Mouse (Mus musculus): ENCODE data around the gene Exph5. TPM values are rescaled to one million over a fixed set of nuclear protein-coding genes. Genes with fewer than 3 reads are reported as not detected.
A peak's percentile ranks its signal among the peaks of the same experiment; 100 is the strongest.

Exph5 gene
- polyA plus RNA-seq, 1 experiment from 2014 or later, result 0.11 TPM

DNA sequence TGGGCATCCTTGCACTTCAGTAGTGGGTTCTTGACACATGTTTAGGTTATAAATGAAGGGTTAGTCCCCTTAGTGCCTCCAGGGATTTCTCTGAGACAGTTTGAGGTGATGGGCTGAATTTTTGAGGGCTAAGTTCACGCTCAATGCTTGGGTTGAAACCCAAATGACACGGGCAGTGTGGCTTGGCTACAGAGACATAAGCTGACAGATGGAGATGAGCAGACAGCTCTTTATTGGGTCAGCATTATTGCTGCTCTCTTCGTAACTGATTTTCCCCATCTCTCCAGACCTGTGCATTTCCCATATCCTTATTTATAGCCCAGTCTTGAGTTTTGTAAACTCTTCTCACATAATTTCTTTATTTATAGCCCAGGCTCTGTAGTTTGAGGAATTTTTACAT, 76.7 kb downstream of the Exph5 start:
- H3K27me3 ChIP-seq, result no peaks in the 10 kb centered on the region
- no peaks in the 10 kb centered on the region for H3K9me3 ChIP-seq
- WGBS, result 83% methylated on average over 3 of the region's 3 CpGs
- no peak for ATAC-seq (replicated peaks)
- no peaks in the 10 kb centered on the region for H3K4me1 ChIP-seq
- no peak overlapping the region for H3K4me2 ChIP-seq (replicated peaks)
- H3K9ac ChIP-seq (replicated peaks), result no peak overlapping the region
- H3K27ac ChIP-seq (replicated peaks), result no peak overlapping the region
- no peaks in the 10 kb centered on the region for H3K36me3 ChIP-seq
- no peak overlapping the region for H3K4me3 ChIP-seq

DNA sequence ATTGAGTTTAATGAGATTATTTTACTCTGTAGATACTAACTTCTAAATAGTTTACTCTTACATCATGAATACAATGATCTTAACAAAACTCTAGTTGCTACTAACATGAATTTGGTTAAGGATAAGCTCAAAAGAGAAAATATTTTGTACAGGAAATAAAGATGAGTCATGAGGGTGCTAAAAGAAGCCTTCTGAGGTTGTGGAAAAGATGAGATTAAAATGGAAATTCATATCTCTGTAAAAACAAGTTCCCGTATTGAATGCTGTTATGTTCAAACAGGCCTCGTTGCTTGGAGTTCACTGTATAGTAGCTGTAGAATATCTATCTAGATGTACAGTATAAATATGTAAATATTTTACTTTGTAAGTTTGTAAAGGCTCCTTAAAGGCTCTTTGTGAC, 79.1 kb downstream of the Exph5 start:
- H3K4me1 ChIP-seq, result peaks cover 10% of the 10 kb centered on the region
- no peak overlapping the region for H3K9ac ChIP-seq (replicated peaks)
- H3K4me2 ChIP-seq (replicated peaks), result no peak overlapping the region
- H3K36me3 ChIP-seq, result no peaks in the 10 kb centered on the region
- no peak overlapping the region for H3K27ac ChIP-seq (replicated peaks)
- no peak for ATAC-seq (replicated peaks)
- H3K4me3 ChIP-seq, result no peak overlapping the region
- 87% methylated on average over 2 of the region's 2 CpGs for WGBS
- H3K9me3 ChIP-seq, result no peaks in the 10 kb centered on the region
- H3K27me3 ChIP-seq, result no peaks in the 10 kb centered on the region

DNA sequence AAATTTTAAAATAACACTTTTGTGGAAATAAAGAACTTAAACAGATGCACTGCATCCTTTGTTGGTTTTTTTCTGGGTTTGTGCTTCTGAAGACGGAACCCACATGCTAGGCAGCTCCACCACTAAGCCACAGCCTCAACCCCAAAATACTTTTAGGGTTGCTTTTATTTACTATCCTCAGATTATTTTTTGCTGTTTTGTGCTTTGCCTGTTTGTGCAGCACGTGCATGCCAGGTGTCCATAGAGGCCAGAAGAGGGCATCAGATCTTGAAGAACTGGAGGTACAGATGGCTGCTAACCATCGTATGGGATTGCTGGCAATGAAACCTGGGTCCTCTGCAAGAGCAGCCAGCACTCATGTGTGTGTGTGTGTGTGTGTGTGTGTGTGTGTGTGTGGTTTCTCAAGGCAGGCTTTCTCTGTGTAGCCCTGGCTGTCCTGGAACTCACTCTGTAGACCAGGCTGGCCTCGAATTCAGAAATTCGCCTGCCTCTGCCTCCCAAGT, 79.7 kb downstream of the Exph5 start:
- no peaks in the 10 kb centered on the region for H3K9me3 ChIP-seq
- H3K9ac ChIP-seq (replicated peaks), result no peak overlapping the region
- 77% methylated on average over 5 of the region's 5 CpGs for WGBS
- peaks cover 10% of the 10 kb centered on the region for H3K4me1 ChIP-seq
- H3K36me3 ChIP-seq, result no peaks in the 10 kb centered on the region
- H3K4me3 ChIP-seq, result no peak overlapping the region
- no peak for ATAC-seq (replicated peaks)
- H3K27me3 ChIP-seq, result no peaks in the 10 kb centered on the region
- no peak overlapping the region for H3K4me2 ChIP-seq (replicated peaks)
- H3K27ac ChIP-seq (replicated peaks), result no peak overlapping the region

DNA sequence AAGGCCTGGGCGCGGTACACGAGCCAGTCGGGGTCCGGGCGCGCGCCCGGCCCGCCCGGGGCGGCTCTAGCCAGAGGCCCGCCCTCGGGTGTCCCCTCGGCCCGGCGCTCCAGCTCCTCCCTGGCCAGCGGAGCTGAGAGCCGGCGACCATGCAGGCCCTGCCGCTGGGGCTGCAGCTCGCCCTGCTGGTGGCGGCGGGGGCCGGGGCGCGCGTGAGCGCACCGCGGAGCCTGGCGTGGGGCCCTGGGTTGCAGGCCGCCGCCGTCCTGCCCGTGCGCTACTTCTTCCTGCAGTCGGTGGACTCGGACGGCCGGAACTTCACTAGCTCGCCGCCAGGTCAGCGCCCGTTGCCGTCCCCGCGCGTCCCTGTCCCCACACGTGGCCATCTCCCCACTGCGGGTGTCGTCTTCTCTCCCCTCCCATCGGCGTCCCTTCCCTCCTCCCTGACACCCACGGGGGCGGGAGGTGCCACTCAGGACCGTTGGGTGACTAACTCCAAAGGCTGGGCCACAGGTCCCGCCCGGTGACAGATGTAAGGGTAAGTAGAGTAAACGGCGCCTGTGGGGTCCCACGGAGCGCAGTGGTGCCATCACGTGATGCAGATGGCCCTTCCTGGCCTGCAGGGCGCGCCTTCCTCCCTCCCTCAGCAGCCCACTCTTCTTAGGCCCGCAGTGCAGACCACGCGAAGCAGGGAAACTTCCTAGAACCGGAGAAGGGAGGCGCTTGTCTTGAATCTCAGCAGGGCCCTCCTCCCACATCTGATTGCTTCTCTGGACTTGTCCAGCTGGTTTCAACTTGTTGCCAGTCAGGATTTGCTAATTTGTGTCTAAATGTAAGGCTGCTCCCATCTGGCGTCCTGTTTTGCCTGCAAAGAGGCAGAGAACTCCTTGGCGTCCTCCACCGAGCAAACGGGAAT, 82.7 kb downstream of the Exph5 start, which contains the start of gene Kdelc2:
Gene Kdelc2, plus strand, starts transcription at position 75 of the 916 bp plus-strand sequence.
- Histone ChIP-seq H3K27me3 (no peaks in the 10 kb centered on the region), H3K36me3 (no peaks in the 10 kb centered on the region), H3K27ac (replicated peaks) (peak within 1 kb of the TSS; percentile 69), H3K4me3 (peak within 1 kb of the TSS; percentile 47), H3K4me1 (peaks cover 10% of the 10 kb centered on the region), H3K9ac (replicated peaks) (peak within 1 kb of the TSS; percentile 51), H3K4me2 (replicated peaks) (peak within 1 kb of the TSS; percentile 78), H3K9me3 (no peaks in the 10 kb centered on the region)
- ATAC-seq (replicated peaks), result peak; percentile 97
- WGBS, result under 1% methylated on average over 75 of the region's 75 CpGs

DNA sequence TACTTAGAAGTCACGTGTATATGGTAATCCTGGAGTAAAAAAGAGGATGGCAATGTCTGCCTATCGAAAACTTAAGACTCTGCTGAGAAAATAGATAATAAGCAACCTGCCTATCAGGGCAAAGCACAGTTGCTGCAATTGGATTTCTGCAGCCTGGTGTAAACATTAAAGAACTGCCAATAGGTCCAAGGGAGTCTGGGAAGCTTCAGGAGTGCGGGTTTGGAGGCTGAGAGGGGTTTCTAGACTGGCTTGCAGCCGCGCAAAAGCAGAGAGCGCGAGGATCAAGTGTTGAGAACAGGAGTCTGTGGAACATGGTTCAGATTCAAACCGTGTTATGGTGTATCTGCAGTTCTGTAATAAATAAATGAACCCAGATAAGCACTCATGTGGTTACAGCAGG, 83.4 kb downstream of the Exph5 start:
- H3K27ac ChIP-seq (replicated peaks), result peak overlapping the region; percentile 69
- no peak overlapping the region for H3K9ac ChIP-seq (replicated peaks)
- no peaks in the 10 kb centered on the region for H3K27me3 ChIP-seq
- no peaks in the 10 kb centered on the region for H3K36me3 ChIP-seq
- peak overlapping the region; percentile 47 for H3K4me3 ChIP-seq
- H3K4me1 ChIP-seq, result peaks cover 10% of the 10 kb centered on the region
- no peaks in the 10 kb centered on the region for H3K9me3 ChIP-seq
- ATAC-seq (replicated peaks), result peak; percentile 65
- H3K4me2 ChIP-seq (replicated peaks), result peak overlapping the region; percentile 78
- WGBS, result 6% methylated on average over 8 of the region's 8 CpGs

DNA sequence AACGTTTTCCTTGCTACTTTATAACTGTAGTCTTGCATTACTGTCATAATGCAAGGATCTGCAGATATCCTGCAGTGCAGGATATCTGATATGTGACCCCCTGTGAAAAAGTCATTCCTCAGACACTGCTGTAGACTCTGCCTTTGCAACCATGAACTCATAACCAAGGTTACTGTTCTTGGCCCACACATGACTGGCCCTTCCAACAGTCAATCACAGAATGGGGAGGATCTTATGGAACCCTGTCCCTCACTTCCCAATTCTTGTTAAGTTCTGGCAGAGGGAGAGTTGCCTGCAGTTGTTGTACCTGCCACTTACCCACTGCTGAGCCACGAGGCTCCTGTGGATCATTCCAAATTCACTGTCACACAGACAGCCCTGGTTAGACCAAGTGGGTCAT, 86.0 kb downstream of the Exph5 start:
- Histone ChIP-seq H3K27me3 (no peaks in the 10 kb centered on the region), H3K4me2 (replicated peaks) (no peak overlapping the region), H3K9me3 (no peaks in the 10 kb centered on the region), H3K27ac (replicated peaks) (no peak overlapping the region), H3K9ac (replicated peaks) (no peak overlapping the region), H3K4me1 (peaks cover 10% of the 10 kb centered on the region), H3K4me3 (no peak overlapping the region), H3K36me3 (no peaks in the 10 kb centered on the region)
- 65% methylated on average over 2 of the region's 2 CpGs for WGBS
- ATAC-seq (replicated peaks), result no peak

DNA sequence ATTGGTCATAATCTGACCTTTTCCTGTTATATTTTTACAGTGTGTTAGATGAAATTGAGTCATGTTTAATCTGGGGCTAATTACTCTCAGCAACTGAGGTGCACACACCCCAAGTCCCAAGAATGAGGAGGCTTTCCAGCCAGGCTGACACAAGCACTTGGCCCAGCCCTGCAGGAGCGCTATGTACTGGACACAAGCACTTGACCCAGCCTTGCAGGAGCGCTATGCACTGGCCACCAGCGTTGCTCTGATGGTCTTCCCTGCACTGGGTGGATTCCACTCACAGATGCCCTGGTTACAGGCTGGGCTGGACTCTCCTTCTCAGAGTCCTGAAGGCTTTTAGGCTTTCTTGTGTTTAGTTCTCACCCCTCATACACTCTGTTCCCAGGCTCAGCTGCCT, 87.6 kb downstream of the Exph5 start:
- Histone ChIP-seq H3K9ac (replicated peaks) (no peak overlapping the region), H3K9me3 (no peaks in the 10 kb centered on the region), H3K27me3 (no peaks in the 10 kb centered on the region), H3K27ac (replicated peaks) (no peak overlapping the region), H3K36me3 (no peaks in the 10 kb centered on the region), H3K4me1 (peaks cover 10% of the 10 kb centered on the region), H3K4me3 (no peak overlapping the region), H3K4me2 (replicated peaks) (no peak overlapping the region)
- 76% methylated on average over 3 of the region's 3 CpGs for WGBS
- no peak for ATAC-seq (replicated peaks)

DNA sequence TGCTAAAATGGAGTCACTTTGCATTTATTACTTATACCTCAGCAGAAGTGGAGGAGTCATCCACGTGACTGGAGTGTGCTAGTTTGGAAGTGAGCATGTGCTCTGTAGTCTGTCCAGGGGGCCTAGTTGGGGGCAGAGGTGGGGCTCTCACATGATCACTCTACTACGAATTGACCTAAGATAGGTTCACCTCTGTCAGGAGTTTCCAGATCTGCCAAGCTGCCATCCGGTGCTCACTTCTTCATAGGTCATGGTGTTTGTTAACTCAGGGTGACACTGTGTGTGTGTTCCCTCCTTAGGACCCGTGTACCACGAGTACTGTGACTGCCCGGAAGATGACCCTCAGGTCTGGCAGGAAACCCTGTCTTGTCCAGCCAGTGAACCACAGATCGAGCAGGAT, 88.7 kb downstream of the Exph5 start:
- no peaks in the 10 kb centered on the region for H3K27me3 ChIP-seq
- no peak overlapping the region for H3K9ac ChIP-seq (replicated peaks)
- H3K27ac ChIP-seq (replicated peaks), result no peak overlapping the region
- H3K4me1 ChIP-seq, result peaks cover 2% of the 10 kb centered on the region
- ATAC-seq (replicated peaks), result no peak
- WGBS, result 92% methylated on average over 7 of the region's 7 CpGs
- no peaks in the 10 kb centered on the region for H3K36me3 ChIP-seq
- no peaks in the 10 kb centered on the region for H3K9me3 ChIP-seq
- no peak overlapping the region for H3K4me3 ChIP-seq
- no peak overlapping the region for H3K4me2 ChIP-seq (replicated peaks)

DNA sequence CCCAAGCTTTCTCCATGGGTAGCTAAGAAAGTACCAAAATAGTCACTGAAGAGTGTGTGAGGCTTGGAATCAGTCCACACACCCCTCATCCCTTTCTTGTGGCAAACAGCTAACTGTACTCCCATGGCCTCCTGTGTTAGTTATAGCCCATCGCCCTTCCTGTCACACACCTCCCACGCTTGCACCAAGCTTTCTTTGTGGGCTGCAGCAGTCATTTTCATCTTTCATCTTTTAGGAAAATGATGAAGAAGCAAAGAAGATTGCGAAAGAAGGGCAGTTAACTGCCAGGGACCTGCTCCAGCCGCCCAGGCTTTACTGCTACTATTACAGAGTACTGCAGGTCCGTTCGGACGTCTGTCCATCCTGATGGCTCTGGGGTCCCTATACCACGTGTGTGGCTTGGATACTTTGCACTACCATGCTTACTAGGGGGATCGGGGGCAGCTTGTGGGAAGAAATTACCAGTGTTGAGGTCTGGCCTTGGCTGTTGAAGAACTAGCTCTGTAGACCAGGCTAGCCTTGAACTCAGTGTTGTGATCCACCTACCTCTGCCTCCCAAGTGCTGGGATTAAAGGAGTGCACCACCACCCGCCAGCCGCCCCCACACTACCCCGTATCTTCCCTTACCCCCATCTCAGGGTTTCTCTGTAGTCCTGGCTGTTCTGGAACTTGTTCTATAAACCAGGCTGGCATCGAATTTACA, 96.4 kb downstream of the Exph5 start:
- no peaks in the 10 kb centered on the region for H3K27me3 ChIP-seq
- no peaks in the 10 kb centered on the region for H3K9me3 ChIP-seq
- H3K27ac ChIP-seq (replicated peaks), result no peak overlapping the region
- no peak overlapping the region for H3K9ac ChIP-seq (replicated peaks)
- no peak overlapping the region for H3K4me2 ChIP-seq (replicated peaks)
- no peak overlapping the region for H3K4me3 ChIP-seq
- H3K4me1 ChIP-seq, result peaks cover 6% of the 10 kb centered on the region
- WGBS, result 85% methylated on average over 13 of the region's 13 CpGs
- ATAC-seq (replicated peaks), result no peak
- no peaks in the 10 kb centered on the region for H3K36me3 ChIP-seq

DNA sequence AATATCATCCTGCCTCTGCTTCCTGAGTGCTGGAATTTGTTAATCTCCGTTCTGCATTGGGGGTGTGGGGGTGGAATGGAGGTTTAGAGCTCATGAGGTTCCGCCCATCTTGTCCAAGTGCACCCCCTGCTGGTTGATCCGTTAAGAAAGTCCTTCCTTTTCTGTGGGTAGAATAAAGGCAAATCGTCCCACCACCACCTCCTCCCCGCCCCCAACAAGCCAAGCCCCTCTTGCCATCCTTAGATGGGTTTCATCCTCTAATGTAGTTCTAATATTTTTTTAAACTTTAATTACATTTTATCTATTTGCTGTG, 96.9 kb downstream of the Exph5 start:
- Histone ChIP-seq H3K36me3 (no peaks in the 10 kb centered on the region), H3K9ac (replicated peaks) (no peak overlapping the region), H3K27me3 (no peaks in the 10 kb centered on the region), H3K4me3 (no peak overlapping the region), H3K9me3 (no peaks in the 10 kb centered on the region), H3K27ac (replicated peaks) (no peak overlapping the region), H3K4me1 (peaks cover 8% of the 10 kb centered on the region), H3K4me2 (replicated peaks) (no peak overlapping the region)
- no peak for ATAC-seq (replicated peaks)
- 14% methylated on average over 5 of the region's 5 CpGs for WGBS

DNA sequence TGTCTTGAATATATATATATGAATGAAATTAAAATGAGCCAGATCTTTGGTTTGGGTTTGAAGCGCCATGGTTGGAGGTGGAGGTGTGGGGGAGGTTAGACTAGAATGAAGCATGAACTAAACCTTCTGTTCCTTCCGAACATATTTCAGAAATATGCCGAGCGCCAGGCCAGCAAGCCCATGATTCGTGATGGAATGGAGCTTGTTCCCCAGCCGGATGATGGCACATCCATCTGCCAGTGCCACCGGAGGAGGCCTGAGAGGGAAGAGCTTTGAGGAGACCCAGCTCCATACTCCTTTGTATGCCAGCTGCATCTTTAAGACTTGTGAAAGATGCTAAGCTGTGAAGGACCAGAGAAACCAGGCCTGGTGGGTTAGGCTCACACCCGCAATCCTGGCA, 98.1 kb downstream of the Exph5 start:
- 93% methylated on average over 8 of the region's 8 CpGs for WGBS
- ATAC-seq (replicated peaks), result no peak

DNA sequence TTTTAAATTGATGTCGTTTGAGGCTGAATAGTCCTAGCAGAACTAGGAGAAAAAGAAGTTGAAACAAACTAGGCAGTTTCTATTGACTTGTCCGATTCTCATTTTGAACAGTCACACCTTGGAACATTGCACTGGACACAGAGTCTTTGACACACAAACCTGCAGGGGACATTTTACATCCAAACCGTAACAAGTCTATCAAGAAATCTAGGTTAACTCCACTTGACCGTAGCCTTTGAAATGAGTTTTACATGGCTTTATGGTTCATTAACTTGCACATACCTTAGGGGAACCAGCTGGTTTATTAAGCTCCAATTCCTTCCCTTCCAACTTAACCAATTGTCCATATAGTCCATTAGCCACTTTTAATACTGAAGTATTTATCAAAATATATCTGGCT, 99.2 kb downstream of the Exph5 start:
- H3K4me1 ChIP-seq, result peaks cover 13% of the 10 kb centered on the region
- no peak overlapping the region for H3K4me2 ChIP-seq (replicated peaks)
- 90% methylated on average over 4 of the region's 4 CpGs for WGBS
- H3K27ac ChIP-seq (replicated peaks), result no peak overlapping the region
- H3K9me3 ChIP-seq, result no peaks in the 10 kb centered on the region
- no peak for ATAC-seq (replicated peaks)
- H3K27me3 ChIP-seq, result no peaks in the 10 kb centered on the region
- no peak overlapping the region for H3K4me3 ChIP-seq
- no peak overlapping the region for H3K9ac ChIP-seq (replicated peaks)
- H3K36me3 ChIP-seq, result no peaks in the 10 kb centered on the region

More for the DNA sequence above, 98.1 kb downstream of the Exph5 start:
- peaks cover 8% of the 10 kb centered on the region for H3K4me1 ChIP-seq
- no peaks in the 10 kb centered on the region for H3K27me3 ChIP-seq
- no peak overlapping the region for H3K4me2 ChIP-seq (replicated peaks)
- H3K9me3 ChIP-seq, result no peaks in the 10 kb centered on the region
- H3K4me3 ChIP-seq, result no peak overlapping the region
- no peaks in the 10 kb centered on the region for H3K36me3 ChIP-seq
- H3K27ac ChIP-seq (replicated peaks), result no peak overlapping the region
- no peak overlapping the region for H3K9ac ChIP-seq (replicated peaks)
